Mouse (Mus musculus) liver, adult 2 months (tissue): ENCODE results near the gene Hoxc13.

Experiments used
- CTCF ChIP-seq: fragments of 200-500 bp; IDR thresholded peaks from 2 replicates; pipeline ENCODE4 v1.5.1; 2011; ENCODE audit warnings: low read depth, low read length, control low read depth
- POLR2A ChIP-seq: fragments of 200-500 bp; IDR thresholded peaks from 2 replicates; pipeline ENCODE4 v1.6.1; 2011; ENCODE audit warnings: low read length, control low read depth; ENCODE audit not compliant: insufficient read depth; ENCODE audit errors: extremely low read depth

GRCm38 (mm10) chr15:102949696-102950095 lies 28.8 kb downstream of the Hoxc13 start:
- TF ChIP-seq POLR2A (no peak), CTCF (no peak)
